Mouse (Mus musculus) neutrophil, adult 5-6 weeks (primary cell): ENCODE measurements around the gene Ccnd2. TPM values are rescaled to one million over a fixed set of nuclear protein-coding genes. Genes with fewer than 3 reads are reported as not detected.

Source experiments
- ATAC-seq: fragments of 151-379, 151-347 bp; 2 replicates; pipeline ENCODE4 v1.8.0; 2017; ENCODE audit warnings: mild to moderate bottlenecking, moderate TSS enrichment; ENCODE audit not compliant: insufficient number of reproducible peaks, poor library complexity, low FRiP score, severe bottlenecking; ENCODE audit errors: extremely low read depth
- total RNA-seq: library from RNA; stranded (forward); fragments of 200-1000 nt; gene quantifications from 2 replicates; pipeline ENCODE4 v1.2.3, GENCODE M21; 2017

Gene Ccnd2
- total RNA-seq: 17.7 and 18.5 TPM in 2 replicates

GRCm38 (mm10) chr6:127152106-127152951, at the start of gene Ccnd2:
TSS of gene Ccnd2 (minus strand) at chr6:127152193.
- ATAC-seq: peak; percentile 10

GRCm38 (mm10) chr6:127196985-127197384, 45.0 kb upstream of the Ccnd2 start:
- no peak for ATAC-seq

GRCm38 (mm10) chr6:127181296-127181695, 29.3 kb upstream of the Ccnd2 start:
- ATAC-seq: no peak

GRCm38 (mm10) chr6:127179056-127179759, 27.2 kb upstream of the Ccnd2 start:
- no peak for ATAC-seq

- ATAC-seq: no peak
Observed at GRCm38 (mm10) chr6:127177962-127178361, 26.0 kb upstream of the Ccnd2 start.

GRCm38 (mm10) chr6:127177441-127177840, 25.4 kb upstream of the Ccnd2 start:
- ATAC-seq: no peak

GRCm38 (mm10) chr6:127172461-127172860, 20.5 kb upstream of the Ccnd2 start:
- ATAC-seq: no peak

- no peak for ATAC-seq
Observed at GRCm38 (mm10) chr6:127170734-127171133, 18.7 kb upstream of the Ccnd2 start.

- ATAC-seq: no peak
Observed at GRCm38 (mm10) chr6:127165663-127166062, 13.7 kb upstream of the Ccnd2 start.

GRCm38 (mm10) chr6:127162842-127163241, 10.8 kb upstream of the Ccnd2 start:
- ATAC-seq: peak; percentile 96

- no peak for ATAC-seq
Observed at GRCm38 (mm10) chr6:127157321-127157720, 5.3 kb upstream of the Ccnd2 start.

GRCm38 (mm10) chr6:127155468-127155867, 3.5 kb upstream of the Ccnd2 start:
- ATAC-seq: 0 out of 2 replicates have a peak, but pooled peaks have one; percentile 21

- ATAC-seq: no peak
Observed at GRCm38 (mm10) chr6:127154708-127155268, 2.8 kb upstream of the Ccnd2 start.

- ATAC-seq: no peak
Observed at GRCm38 (mm10) chr6:127153972-127154707, 2.1 kb upstream of the Ccnd2 start.

- ATAC-seq: no peak
Observed at GRCm38 (mm10) chr6:127153296-127153800, 1.4 kb upstream of the Ccnd2 start.

- no peak for ATAC-seq
Observed at GRCm38 (mm10) chr6:127151565-127152105, 358 bp downstream of the Ccnd2 start.

GRCm38 (mm10) chr6:127150663-127151564, 1.1 kb downstream of the Ccnd2 start:
- ATAC-seq: peak; percentile 51; the same call in 1 of the 2 replicates
